Mouse (Mus musculus): ENCODE measurements around the gene Gpr88. TPM values are rescaled to one million over a fixed set of nuclear protein-coding genes. Genes with fewer than 3 reads are reported as not detected.

Gene Gpr88
- polyA plus RNA-seq, 1 experiment from 2014 or later, result 0.57 TPM

GRCm38 (mm10) chr3:116242685-116243084, 10.6 kb downstream of the Gpr88 start:
- H3K27me3 ChIP-seq (ENCODE audit: control insufficient read depth, insufficient read depth, low read length), result no peaks in the 10 kb centered on the region; the same call in 1 of the 2 replicates
- H3K27ac ChIP-seq (replicated peaks in 1 of 2; ENCODE audit: control insufficient read depth in 1 of 2, insufficient read depth in 1 of 2, low read depth in 2 of 2, low read length in 2 of 2), result no peak overlapping the region
- H3K4me2 ChIP-seq (ENCODE audit: low read length), result no peak overlapping the region
- no peak for ATAC-seq (ENCODE audit: insufficient number of reproducible peaks, insufficient read depth, low FRiP score, low read depth)
- no peaks in the 10 kb centered on the region for H3K9me3 ChIP-seq (ENCODE audit: control insufficient read depth, low read length)
- H3K36me3 ChIP-seq (ENCODE audit: control insufficient read depth, insufficient read depth, low read length), result no peaks in the 10 kb centered on the region
- WGBS, result 76% methylated on average over 9 of the region's 9 CpGs
- H3K9ac ChIP-seq (ENCODE audit: low read length), result no peak overlapping the region
- no peaks in the 10 kb centered on the region for H3K4me1 ChIP-seq (ENCODE audit: control insufficient read depth in 2 of 2, insufficient read depth in 2 of 2, low read length in 2 of 2)
- no peak overlapping the region for H3K4me3 ChIP-seq (ENCODE audit: control insufficient read depth in 1 of 2, insufficient read depth in 1 of 2, low read depth in 1 of 2, low read length in 2 of 2)

GRCm38 (mm10) chr3:116237527-116237926, 15.8 kb downstream of the Gpr88 start:
- Histone ChIP-seq H3K9me3 (ENCODE audit: control insufficient read depth, low read length) (no peaks in the 10 kb centered on the region), H3K4me2 (ENCODE audit: low read length) (no peak overlapping the region), H3K27ac (replicated peaks in 1 of 2; ENCODE audit: control insufficient read depth in 1 of 2, insufficient read depth in 1 of 2, low read depth in 2 of 2, low read length in 2 of 2) (no peak overlapping the region), H3K4me3 (ENCODE audit: control insufficient read depth in 1 of 2, insufficient read depth in 1 of 2, low read depth in 1 of 2, low read length in 2 of 2) (no peak overlapping the region), H3K36me3 (ENCODE audit: control insufficient read depth, insufficient read depth, low read length) (no peaks in the 10 kb centered on the region), H3K4me1 (ENCODE audit: control insufficient read depth in 2 of 2, insufficient read depth in 2 of 2, low read length in 2 of 2) (no peaks in the 10 kb centered on the region), H3K27me3 (ENCODE audit: control insufficient read depth, insufficient read depth, low read length) (no peaks in the 10 kb centered on the region), H3K9ac (ENCODE audit: low read length) (no peak overlapping the region)
- WGBS, result 89% methylated on average over 5 of the region's 5 CpGs
- ATAC-seq (ENCODE audit: insufficient number of reproducible peaks, insufficient read depth, low FRiP score, low read depth), result no peak

GRCm38 (mm10) chr3:116236856-116237255, 16.4 kb downstream of the Gpr88 start:
- H3K4me3 ChIP-seq (ENCODE audit: control insufficient read depth in 1 of 2, insufficient read depth in 1 of 2, low read depth in 1 of 2, low read length in 2 of 2), result no peak overlapping the region
- H3K9ac ChIP-seq (ENCODE audit: low read length), result no peak overlapping the region
- H3K4me2 ChIP-seq (ENCODE audit: low read length), result no peak overlapping the region
- no peaks in the 10 kb centered on the region for H3K9me3 ChIP-seq (ENCODE audit: control insufficient read depth, low read length)
- 75% methylated on average over 4 of the region's 4 CpGs for WGBS
- no peaks in the 10 kb centered on the region for H3K27me3 ChIP-seq (ENCODE audit: control insufficient read depth, insufficient read depth, low read length)
- no peak overlapping the region for H3K27ac ChIP-seq (replicated peaks in 1 of 2; ENCODE audit: control insufficient read depth in 1 of 2, insufficient read depth in 1 of 2, low read depth in 2 of 2, low read length in 2 of 2)
- no peaks in the 10 kb centered on the region for H3K36me3 ChIP-seq (ENCODE audit: control insufficient read depth, insufficient read depth, low read length)
- no peak for ATAC-seq (ENCODE audit: insufficient number of reproducible peaks, insufficient read depth, low FRiP score, low read depth)
- no peaks in the 10 kb centered on the region for H3K4me1 ChIP-seq (ENCODE audit: control insufficient read depth in 2 of 2, insufficient read depth in 2 of 2, low read length in 2 of 2)

- Histone ChIP-seq H3K4me3 (ENCODE audit: control insufficient read depth in 1 of 2, insufficient read depth in 1 of 2, low read depth in 1 of 2, low read length in 2 of 2) (no peak overlapping the region), H3K27ac (replicated peaks in 1 of 2; ENCODE audit: control insufficient read depth in 1 of 2, insufficient read depth in 1 of 2, low read depth in 2 of 2, low read length in 2 of 2) (no peak overlapping the region), H3K36me3 (ENCODE audit: control insufficient read depth, insufficient read depth, low read length) (no peaks in the 10 kb centered on the region), H3K4me1 (ENCODE audit: control insufficient read depth in 2 of 2, insufficient read depth in 2 of 2, low read length in 2 of 2) (no peaks in the 10 kb centered on the region), H3K9me3 (ENCODE audit: control insufficient read depth, low read length) (no peaks in the 10 kb centered on the region), H3K4me2 (ENCODE audit: low read length) (no peak overlapping the region), H3K9ac (ENCODE audit: low read length) (no peak overlapping the region), H3K27me3 (ENCODE audit: control insufficient read depth, insufficient read depth, low read length) (no peaks in the 10 kb centered on the region)
- no peak for ATAC-seq (ENCODE audit: insufficient number of reproducible peaks, insufficient read depth, low FRiP score, low read depth)
- 78% methylated on average over 3 of the region's 3 CpGs for WGBS
These were observed 19.8 kb downstream of the Gpr88 start for GRCm38 (mm10) chr3:116233515-116233914.

- Histone ChIP-seq H3K4me2 (ENCODE audit: low read length) (no peak overlapping the region), H3K4me3 (ENCODE audit: control insufficient read depth in 1 of 2, insufficient read depth in 1 of 2, low read depth in 1 of 2, low read length in 2 of 2) (no peak overlapping the region), H3K36me3 (ENCODE audit: control insufficient read depth, insufficient read depth, low read length) (no peaks in the 10 kb centered on the region), H3K27me3 (ENCODE audit: control insufficient read depth, insufficient read depth, low read length) (no peaks in the 10 kb centered on the region), H3K27ac (replicated peaks in 1 of 2; ENCODE audit: control insufficient read depth in 1 of 2, insufficient read depth in 1 of 2, low read depth in 2 of 2, low read length in 2 of 2) (no peak overlapping the region), H3K9ac (ENCODE audit: low read length) (no peak overlapping the region), H3K4me1 (ENCODE audit: control insufficient read depth in 2 of 2, insufficient read depth in 2 of 2, low read length in 2 of 2) (no peaks in the 10 kb centered on the region), H3K9me3 (ENCODE audit: control insufficient read depth, low read length) (no peaks in the 10 kb centered on the region)
- WGBS, result 81% methylated on average over 5 of the region's 5 CpGs
- ATAC-seq (ENCODE audit: insufficient number of reproducible peaks, insufficient read depth, low FRiP score, low read depth), result no peak
These were observed 20.5 kb downstream of the Gpr88 start for GRCm38 (mm10) chr3:116232763-116233162.

GRCm38 (mm10) chr3:116229336-116229735, 24.0 kb downstream of the Gpr88 start:
- H3K9ac ChIP-seq (ENCODE audit: low read length), result no peak overlapping the region
- no peaks in the 10 kb centered on the region for H3K27me3 ChIP-seq (ENCODE audit: control insufficient read depth, insufficient read depth, low read length)
- WGBS, result 65% methylated on average over 4 of the region's 4 CpGs
- ATAC-seq (ENCODE audit: insufficient number of reproducible peaks, insufficient read depth, low FRiP score, low read depth), result no peak
- H3K9me3 ChIP-seq (ENCODE audit: control insufficient read depth, low read length), result no peaks in the 10 kb centered on the region
- H3K36me3 ChIP-seq (ENCODE audit: control insufficient read depth, insufficient read depth, low read length), result no peaks in the 10 kb centered on the region
- no peak overlapping the region for H3K27ac ChIP-seq (replicated peaks in 1 of 2; ENCODE audit: control insufficient read depth in 1 of 2, insufficient read depth in 1 of 2, low read depth in 2 of 2, low read length in 2 of 2)
- no peak overlapping the region for H3K4me2 ChIP-seq (ENCODE audit: low read length)
- no peak overlapping the region for H3K4me3 ChIP-seq (ENCODE audit: control insufficient read depth in 1 of 2, insufficient read depth in 1 of 2, low read depth in 1 of 2, low read length in 2 of 2)
- H3K4me1 ChIP-seq (ENCODE audit: control insufficient read depth in 2 of 2, insufficient read depth in 2 of 2, low read length in 2 of 2), result no peaks in the 10 kb centered on the region

GRCm38 (mm10) chr3:116228360-116229245, 24.7 kb downstream of the Gpr88 start:
- H3K27ac ChIP-seq (replicated peaks in 1 of 2; ENCODE audit: control insufficient read depth in 1 of 2, insufficient read depth in 1 of 2, low read depth in 2 of 2, low read length in 2 of 2), result no peak overlapping the region
- H3K9me3 ChIP-seq (ENCODE audit: control insufficient read depth, low read length), result no peaks in the 10 kb centered on the region
- no peaks in the 10 kb centered on the region for H3K4me1 ChIP-seq (ENCODE audit: control insufficient read depth in 2 of 2, insufficient read depth in 2 of 2, low read length in 2 of 2)
- no peak overlapping the region for H3K4me3 ChIP-seq (ENCODE audit: control insufficient read depth in 1 of 2, insufficient read depth in 1 of 2, low read depth in 1 of 2, low read length in 2 of 2)
- H3K4me2 ChIP-seq (ENCODE audit: low read length), result no peak overlapping the region
- H3K27me3 ChIP-seq (ENCODE audit: control insufficient read depth, insufficient read depth, low read length), result no peaks in the 10 kb centered on the region
- no peak for ATAC-seq (ENCODE audit: insufficient number of reproducible peaks, insufficient read depth, low FRiP score, low read depth)
- 63% methylated on average over 11 of the region's 11 CpGs for WGBS
- H3K9ac ChIP-seq (ENCODE audit: low read length), result no peak overlapping the region
- H3K36me3 ChIP-seq (ENCODE audit: control insufficient read depth, insufficient read depth, low read length), result no peaks in the 10 kb centered on the region

GRCm38 (mm10) chr3:116227383-116227782, 25.9 kb downstream of the Gpr88 start:
- H3K9me3 ChIP-seq (ENCODE audit: control insufficient read depth, low read length), result no peaks in the 10 kb centered on the region
- WGBS, result 77% methylated on average over 5 of the region's 5 CpGs
- peaks cover 0 to under 1% of the 10 kb centered on the region in 2 experiments; a peak in 1 of 4 replicates for H3K4me1 ChIP-seq (ENCODE audit: control insufficient read depth in 2 of 2, insufficient read depth in 2 of 2, low read length in 2 of 2)
- no peaks in the 10 kb centered on the region for H3K27me3 ChIP-seq (ENCODE audit: control insufficient read depth, insufficient read depth, low read length)
- no peak overlapping the region for H3K4me2 ChIP-seq (ENCODE audit: low read length)
- H3K4me3 ChIP-seq (ENCODE audit: control insufficient read depth in 1 of 2, insufficient read depth in 1 of 2, low read depth in 1 of 2, low read length in 2 of 2), result no peak overlapping the region
- no peaks in the 10 kb centered on the region for H3K36me3 ChIP-seq (ENCODE audit: control insufficient read depth, insufficient read depth, low read length)
- no peak for ATAC-seq (ENCODE audit: insufficient number of reproducible peaks, insufficient read depth, low FRiP score, low read depth)
- no peak overlapping the region for H3K9ac ChIP-seq (ENCODE audit: low read length)
- H3K27ac ChIP-seq (replicated peaks in 1 of 2; ENCODE audit: control insufficient read depth in 1 of 2, insufficient read depth in 1 of 2, low read depth in 2 of 2, low read length in 2 of 2), result no peak overlapping the region
